Mouse (Mus musculus): ENCODE measurements at regions not wholly inside any gene's neighbourhood (a gene's known extent, or its start where the extent isn't known, plus 50 kb on each side); places are given as distances from the start of the nearest gene placed in this dataset.

- DNase-seq: no peak
Measured at GRCm38 (mm10) chr17:67503125-67503878, 129.2 kb downstream of the Lrrc30 start.

- DNase-seq: no peak
Measured at GRCm38 (mm10) chr17:67502628-67503027, 129.9 kb downstream of the Lrrc30 start.

- DNase-seq: no peak
Measured at GRCm38 (mm10) chr17:67499783-67500641, 132.5 kb downstream of the Lrrc30 start.

GRCm38 (mm10) chr17:67497380-67497779 is 135.1 kb downstream of the Lrrc30 start:
- no peak for DNase-seq

- DNase-seq: no peak
Measured at GRCm38 (mm10) chr17:67480463-67480862, 126.2 kb upstream of the Ptprm start.

GRCm38 (mm10) chr17:67473137-67473536 is 118.9 kb upstream of the Ptprm start:
- peak; percentile 86 to 88 for DNase-seq

GRCm38 (mm10) chr17:67458851-67459421 is 104.7 kb upstream of the Ptprm start:
- DNase-seq: no peak

- DNase-seq: no peak
Measured at GRCm38 (mm10) chr17:67451966-67452365, 97.7 kb upstream of the Ptprm start.

- DNase-seq: no peak
Measured at GRCm38 (mm10) chr17:67451081-67451480, 96.8 kb upstream of the Ptprm start.

GRCm38 (mm10) chr17:67450021-67450420 is 95.8 kb upstream of the Ptprm start:
- DNase-seq: peak in 1 of 2 experiments; percentile 5

- DNase-seq: no peak
Measured at GRCm38 (mm10) chr17:67445986-67446385, 91.7 kb upstream of the Ptprm start.

GRCm38 (mm10) chr17:67440961-67441360 is 86.7 kb upstream of the Ptprm start:
- no peak for DNase-seq

GRCm38 (mm10) chr17:67419956-67420711 is 65.9 kb upstream of the Ptprm start:
- no peak for DNase-seq

GRCm38 (mm10) chr17:67412546-67413250 is 58.4 kb upstream of the Ptprm start:
- DNase-seq: no peak

GRCm38 (mm10) chr17:67409911-67410310 is 55.7 kb upstream of the Ptprm start:
- no peak for DNase-seq

- no peak for DNase-seq
Measured at GRCm38 (mm10) chr17:67405934-67406333, 51.7 kb upstream of the Ptprm start.
